Mouse (Mus musculus): ENCODE data around the gene Olfr214.

DNA sequence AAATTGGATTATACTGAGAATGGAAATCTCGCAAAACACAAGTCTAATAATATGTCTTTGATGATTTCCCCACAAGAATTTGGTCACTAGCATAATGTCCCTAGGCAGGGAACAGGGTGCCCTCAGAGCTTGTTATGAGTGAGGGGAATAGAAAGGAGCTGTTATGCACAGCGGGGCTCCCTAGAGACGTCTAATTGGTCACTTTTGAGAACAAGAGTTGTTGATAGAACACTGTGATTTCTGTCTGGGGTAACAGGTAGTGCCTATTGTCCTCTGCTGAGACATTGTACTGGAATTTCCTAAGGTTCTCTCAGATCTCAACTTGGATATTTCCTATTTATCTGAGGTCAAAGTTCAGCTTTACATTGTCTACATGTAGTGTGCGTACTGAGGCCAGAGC lies 30.1 kb downstream of the Olfr214 start, which contains the start of gene Olfr215:
- TF ChIP-seq CTCF (IDR thresholded peaks at IDR 0.05; ENCODE audit: low read depth), result no peak
- TF ChIP-seq EP300 (IDR thresholded peaks at IDR 0.05; ENCODE audit: low read depth), result no peak

Data from heart, postnatal 0 days (tissue).